Mouse (Mus musculus) gastrocnemius, postnatal 4 days (tissue): ENCODE data around the gene Foxp1. TPM values are rescaled to one million over a fixed set of nuclear protein-coding genes. Genes with fewer than 3 reads are reported as not detected.

Source experiments
- DNase-seq, 2 experiments: peaks; one replicate each; pipeline ENCODE4 v3.0.0; 2021 to 2022; ENCODE audit warnings: low spot score in 2 of 2, mixed read lengths in 2 of 2
- total RNA-seq, 2 experiments: library from RNA; stranded (reverse); gene quantifications; 2 replicates each; pipeline ENCODE4 v1.2.3; 2021

Foxp1 gene
- total RNA-seq, 2 experiments from 2014 or later: 47.2 to 50.8 TPM

DNA sequence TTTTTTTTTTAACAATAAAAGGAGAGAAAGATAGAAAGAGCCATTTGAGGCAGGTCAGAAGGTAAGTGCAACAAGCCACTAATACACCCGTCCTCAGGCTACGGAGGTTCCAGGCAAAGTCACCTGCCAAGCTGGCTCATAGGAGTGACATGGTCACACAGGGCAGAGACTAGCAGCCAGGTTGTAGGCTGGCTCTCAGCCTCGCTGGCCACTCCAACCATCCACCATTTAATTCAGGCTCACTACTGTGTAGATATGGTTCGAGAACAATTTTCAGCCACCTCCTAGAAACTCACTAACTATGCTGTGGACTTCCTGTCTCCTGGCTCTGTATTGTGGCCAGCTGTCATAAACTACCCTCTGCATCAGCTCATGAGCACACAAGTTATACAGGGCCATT lies 161.9 kb downstream of the Foxp1 start:
- no peak for DNase-seq

DNA sequence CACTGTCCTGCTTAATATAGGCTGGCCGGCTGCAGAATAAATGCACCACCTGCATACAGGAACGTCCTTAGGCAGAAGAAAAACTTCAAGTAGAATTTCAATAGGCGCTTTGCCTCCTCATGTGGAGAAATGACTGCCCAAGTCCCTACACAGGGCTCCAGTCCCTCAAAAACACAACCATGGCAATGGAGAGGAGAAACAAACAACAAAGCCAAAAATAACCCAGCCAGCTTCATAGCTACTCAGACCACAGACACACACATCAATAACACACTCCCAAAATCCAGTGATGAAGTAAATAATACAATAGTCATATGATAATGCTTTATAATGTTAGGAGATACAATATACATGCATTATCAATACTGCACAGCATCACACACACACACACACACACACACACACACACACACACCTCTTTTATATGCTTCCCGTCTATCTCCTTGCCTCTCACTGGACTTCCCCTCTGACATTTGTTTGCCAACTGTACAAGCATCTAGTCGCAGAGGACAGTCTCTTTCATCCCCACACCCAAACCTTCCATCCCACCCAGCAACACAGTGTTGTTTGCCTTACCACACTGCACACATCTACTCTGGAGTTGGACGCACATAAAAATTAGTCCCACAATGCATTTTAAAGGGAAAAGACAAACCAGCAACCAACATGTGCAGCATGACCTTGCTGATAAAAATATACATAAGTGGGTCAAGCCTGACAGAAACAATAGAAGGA lies 162.6 kb downstream of the Foxp1 start:
- DNase-seq: no peak

GRCm38 (mm10) chr6:99359036-99359698 lies 163.4 kb downstream of the Foxp1 start:
- no peak for DNase-seq

DNA sequence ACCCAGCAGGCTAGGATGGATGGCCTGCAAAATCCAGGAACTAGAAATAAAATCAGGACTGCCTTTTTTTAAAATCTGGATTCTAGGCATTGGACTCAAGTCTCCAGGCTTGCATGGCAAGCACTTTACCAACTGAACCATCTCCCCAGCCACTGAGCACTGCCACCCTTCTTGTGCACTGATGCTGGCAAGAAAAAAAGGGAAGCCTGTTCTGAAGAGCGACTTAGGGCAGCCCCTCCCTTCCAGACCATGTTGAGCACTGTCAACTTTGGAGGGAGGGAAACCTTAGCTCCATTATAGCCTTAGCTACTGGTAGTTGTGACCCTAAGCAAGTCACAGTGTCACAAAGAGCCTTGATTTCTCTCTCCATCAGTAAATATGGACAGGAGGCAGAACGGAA lies 164.6 kb downstream of the Foxp1 start:
- no peak for DNase-seq

- no peak for DNase-seq
Observed at GRCm38 (mm10) chr6:99354338-99354737, 168.2 kb downstream of the Foxp1 start.

DNA sequence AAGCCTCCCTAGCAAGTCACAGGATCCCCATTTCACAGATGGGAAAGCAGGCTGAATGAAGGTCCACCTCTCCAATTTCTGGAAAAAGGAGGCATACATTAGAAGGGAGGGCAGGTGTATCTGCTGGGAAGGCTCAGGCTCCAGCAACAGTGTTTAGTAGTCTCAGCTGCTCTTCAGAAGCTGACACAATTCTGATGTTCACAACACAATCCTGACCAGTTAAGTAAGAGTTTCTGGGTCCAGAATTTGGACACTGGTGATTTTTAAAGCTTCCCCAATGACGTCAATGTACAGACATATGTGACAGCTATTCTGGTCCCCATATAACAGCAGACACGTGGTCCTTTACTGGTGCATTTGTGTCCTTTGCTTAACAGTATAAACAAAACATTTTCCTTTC lies 169.1 kb downstream of the Foxp1 start:
- DNase-seq: no peak

GRCm38 (mm10) chr6:99350566-99350965 lies 172.0 kb downstream of the Foxp1 start:
- DNase-seq: no peak

DNA sequence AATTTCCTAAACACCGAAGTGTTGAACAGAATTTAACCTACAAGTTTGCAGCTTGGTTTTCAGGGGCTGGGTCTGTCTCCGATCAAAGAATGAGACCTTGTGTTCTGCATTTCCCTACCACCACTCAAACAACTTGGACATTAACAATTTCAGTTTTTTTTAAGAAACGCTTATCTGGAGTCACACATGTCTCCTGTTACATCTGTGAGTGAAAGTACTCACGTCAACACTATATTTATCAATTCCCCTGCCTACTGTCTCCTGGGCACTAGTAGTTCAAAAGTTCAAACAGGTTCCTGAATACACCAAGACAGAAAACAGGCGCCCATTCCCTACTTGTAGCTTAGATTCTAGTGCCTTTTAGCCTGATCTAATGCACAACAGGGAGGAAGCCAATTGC lies 172.4 kb downstream of the Foxp1 start:
- no peak for DNase-seq

- DNase-seq: no peak
Observed at GRCm38 (mm10) chr6:99347836-99348235, 174.7 kb downstream of the Foxp1 start.

- DNase-seq: no peak
Observed at GRCm38 (mm10) chr6:99344966-99345365, 177.6 kb downstream of the Foxp1 start.

DNA sequence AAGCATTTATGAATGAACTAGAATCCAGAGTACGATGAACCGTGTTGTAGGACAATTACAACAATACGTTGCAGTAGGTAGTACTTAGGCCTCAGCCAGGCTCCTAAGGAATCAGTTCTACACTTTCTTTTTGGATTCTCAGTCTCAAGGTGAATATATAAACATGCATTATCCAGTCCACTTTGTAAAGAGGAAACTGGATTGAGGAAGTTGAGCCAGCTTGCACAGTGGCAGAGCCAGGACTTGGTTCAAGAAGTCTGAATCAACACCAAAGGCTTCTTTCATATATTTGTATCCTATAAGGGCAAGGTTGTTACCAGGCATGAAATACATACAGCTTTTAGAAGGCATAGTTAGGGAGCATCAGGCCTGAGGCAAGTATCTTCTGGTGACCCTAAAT lies 178.2 kb downstream of the Foxp1 start:
- no peak for DNase-seq

DNA sequence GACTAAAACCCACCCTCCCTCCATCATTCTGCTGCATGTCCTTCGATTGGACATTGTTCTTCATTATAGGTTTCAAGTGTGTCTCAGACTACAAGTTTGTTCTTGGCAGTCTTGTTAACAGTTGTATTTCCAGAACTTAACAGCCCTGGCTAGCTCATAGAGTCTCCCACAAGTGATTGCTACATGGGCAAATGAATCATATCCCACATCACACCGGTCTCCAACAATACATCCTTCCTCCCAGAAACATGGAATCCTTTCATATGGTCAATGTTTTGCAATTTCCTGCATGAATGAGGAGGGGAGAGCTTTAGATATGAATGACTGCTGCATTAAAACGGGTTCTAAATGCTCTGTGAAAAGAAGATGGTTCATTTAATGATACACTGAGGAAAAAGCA lies 178.7 kb downstream of the Foxp1 start:
- no peak for DNase-seq

DNA sequence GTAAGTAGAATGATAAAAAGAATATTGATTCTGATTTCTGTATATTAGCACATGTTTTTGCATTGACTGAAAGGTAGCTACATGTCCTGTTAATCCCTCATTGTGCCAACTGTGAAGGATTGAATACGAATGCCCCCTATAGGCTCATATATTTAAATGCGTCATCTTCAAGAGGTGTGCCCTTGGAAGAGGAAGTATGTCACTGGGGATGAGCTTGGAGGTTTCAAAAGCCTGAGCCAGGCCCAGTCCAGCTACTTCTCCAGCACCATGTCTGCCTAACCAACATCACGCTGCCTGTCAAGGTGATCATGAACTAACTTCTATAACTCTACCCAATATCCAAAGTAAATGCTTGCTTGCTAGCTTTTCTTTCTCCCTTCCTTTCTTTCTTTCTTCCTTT lies 180.1 kb downstream of the Foxp1 start:
- DNase-seq: no peak

DNA sequence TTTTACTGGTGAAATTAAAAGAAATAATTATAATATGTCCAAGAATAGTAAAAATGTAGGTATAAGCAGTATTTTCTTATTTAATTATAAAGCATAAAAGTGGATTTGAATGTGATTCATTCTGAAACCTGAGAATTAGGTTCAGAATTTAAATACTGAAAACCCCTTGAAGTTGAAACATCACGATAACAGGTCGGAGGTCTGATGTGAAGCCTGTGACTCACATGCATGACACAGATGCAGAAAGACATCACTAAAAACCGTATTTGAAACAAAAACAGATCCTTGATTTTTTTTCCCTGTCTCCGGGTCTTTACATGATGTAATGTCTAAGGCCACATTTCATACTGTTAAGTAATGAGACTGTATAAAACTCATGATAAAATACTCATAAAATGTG lies 181.6 kb downstream of the Foxp1 start:
- DNase-seq: no peak

DNA sequence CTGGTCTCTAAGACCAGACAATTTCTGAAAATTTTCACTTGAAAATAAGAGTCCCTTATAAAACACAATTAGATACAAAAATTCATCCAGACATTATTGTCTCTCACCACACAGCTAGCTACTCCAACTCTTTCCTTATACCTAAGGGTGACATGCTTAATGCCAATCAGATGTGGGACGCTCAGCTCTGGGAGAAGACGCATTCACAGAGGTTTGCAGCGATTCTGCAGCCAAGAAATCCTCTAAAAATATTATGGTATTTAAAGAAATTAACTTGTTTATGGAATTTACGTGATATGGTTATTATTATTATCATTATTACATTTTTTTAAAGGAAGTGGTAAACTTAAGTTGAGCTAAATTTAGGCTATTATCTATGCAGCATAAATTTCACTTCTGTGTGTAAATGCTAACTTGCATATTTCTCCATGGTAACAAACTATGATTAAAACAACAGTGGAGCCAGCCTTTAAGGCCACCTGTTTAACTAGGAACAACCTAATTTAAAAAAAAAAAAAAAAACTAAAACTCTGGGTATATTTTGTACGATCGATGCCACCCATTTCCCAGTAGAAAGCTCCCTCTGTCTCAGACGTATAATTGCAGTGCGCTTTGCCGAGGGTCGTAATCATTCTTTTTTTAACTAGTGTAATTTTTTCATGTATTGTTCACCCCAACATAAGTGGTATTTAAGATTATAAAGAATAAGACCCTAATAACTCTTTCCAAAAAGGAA lies 182.4 kb downstream of the Foxp1 start:
- no peak for DNase-seq

DNA sequence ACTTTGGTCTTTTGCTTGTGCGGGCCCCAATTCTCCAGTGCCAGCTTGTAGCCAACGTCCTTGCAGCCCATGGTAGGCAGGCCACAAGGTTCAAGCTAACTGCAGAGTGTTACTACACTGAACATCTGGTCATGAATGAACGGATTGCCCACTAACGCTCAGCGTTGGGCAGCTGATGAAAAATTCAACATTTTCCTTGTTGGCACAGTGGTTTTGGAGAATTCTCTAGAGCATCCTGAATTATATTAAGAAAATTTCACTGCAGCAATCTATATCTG lies 183.2 kb downstream of the Foxp1 start:
- no peak for DNase-seq

GRCm38 (mm10) chr6:99338593-99339342 lies 183.8 kb downstream of the Foxp1 start:
- DNase-seq: no peak

DNA sequence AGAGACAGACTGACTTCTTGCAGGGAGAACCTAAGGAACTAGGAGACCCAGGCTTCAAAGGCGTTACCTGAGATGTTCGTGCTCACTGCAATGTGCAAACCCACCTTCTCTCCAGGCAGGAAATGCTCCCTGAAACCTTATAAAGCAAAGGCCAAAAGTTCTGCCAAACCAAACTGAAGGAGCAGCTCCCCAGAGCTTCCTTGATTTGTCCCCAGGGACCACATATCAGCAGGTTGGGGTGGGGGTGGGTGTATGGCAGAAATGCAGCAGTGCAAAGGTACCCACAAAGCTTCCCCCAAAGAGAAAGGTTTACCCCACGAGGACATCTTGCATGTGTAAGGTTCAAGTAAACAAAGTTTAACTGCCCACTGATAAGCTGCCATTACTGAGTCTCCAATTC lies 184.3 kb downstream of the Foxp1 start:
- no peak for DNase-seq

- no peak for DNase-seq
Observed at GRCm38 (mm10) chr6:99337575-99337974, 184.9 kb downstream of the Foxp1 start.

- no peak for DNase-seq
Observed at GRCm38 (mm10) chr6:99336191-99336590, 186.3 kb downstream of the Foxp1 start.

GRCm38 (mm10) chr6:99335174-99335830 lies 187.2 kb downstream of the Foxp1 start:
- DNase-seq: no peak
